In genomic region chr16:65554267-65554666, GRCm38 (mm10) we compare ENCODE assay signal across 27 mouse cellular contexts. TPM values are rescaled to one million over a fixed set of nuclear protein-coding genes. Genes with fewer than 3 reads are reported as not detected.
A peak's percentile ranks its signal among the peaks of the same experiment; 100 is the strongest.
DNase-seq lines count a peak whose midpoint lies in the region; ATAC-seq and TF ChIP-seq lines count a peak whose summit lies in the region.
"Had no signal": no experiment of that assay in that cellular context is flagged by ENCODE, and none has a peak within 500 bp of the region (broad histone marks: within the 10 kb centered on the region; RNA-seq: fewer than 3 reads in every experiment).

No protein-coding gene starts in this region.

- intact Hi-C loops in heart, adult 2 months (cut with DNase I) = no loop called here

- no peak overlapping the region for H3K9ac ChIP-seq in heart, adult 2 months (ENCODE audit: low read depth, low read length)
- H3K9ac ChIP-seq: forebrain, embryonic 15.5 days; hindbrain, embryonic 13.5 days; limb, embryonic 13.5 days; liver, embryonic 12.5 days; midbrain, embryonic 13.5 days had no signal

- DNase-seq in heart, adult 2 months = peak in 1 of 2 experiments; percentile 4
- no peak for DNase-seq in heart, postnatal 4 days
- DNase-seq in kidney, adult 9 months = peak; percentile 25
- DNase-seq in kidney, postnatal 4 days = no peak
- peak; percentile 21 for DNase-seq in kidney, postnatal 14 days
- no peak for DNase-seq in frontal cortex, postnatal 25 days (ENCODE audit: low spot score in 2 of 2)
- DNase-seq: adrenal gland, postnatal 25 days; cerebellum, adult 11 months; cerebellum, postnatal 10 days; gastrocnemius, postnatal 36 days; layer of hippocampus, postnatal 36 days; lung, adult 2 months had no signal

- peaks cover 5% of the 10 kb centered on the region; the same call in 1 of the 2 replicates for H3K4me1 ChIP-seq in heart, adult 2 months (ENCODE audit: control insufficient read depth, insufficient read depth, low read length)
- H3K4me1 ChIP-seq: embryonic facial prominence, embryonic 10.5 days; forebrain, embryonic 15.5 days; liver, embryonic 12.5 days; midbrain, embryonic 13.5 days had no signal

- H3K36me3 ChIP-seq in heart, adult 2 months (ENCODE audit: control insufficient read depth, insufficient read depth, low read length) = no peaks in the 10 kb centered on the region; the same call in 1 of the 2 replicates
- H3K36me3 ChIP-seq: forebrain, embryonic 15.5 days; liver, embryonic 12.5 days; midbrain, embryonic 13.5 days had no signal

- TF ChIP-seq CTCF in heart, adult 2 months (IDR thresholded peaks at IDR 0.05) = no peak

- H3K27me3 ChIP-seq in heart, adult 2 months (ENCODE audit: control insufficient read depth, insufficient read depth, low read length) = no peaks in the 10 kb centered on the region
- H3K27me3 ChIP-seq: forebrain, embryonic 15.5 days; hindbrain, embryonic 13.5 days; limb, embryonic 13.5 days; liver, embryonic 12.5 days; megakaryocyte, embryonic 14.5 days; midbrain, embryonic 13.5 days had no signal

- peak overlapping the region; percentile 13 for H3K27ac ChIP-seq in heart, adult 2 months
- H3K27ac ChIP-seq: embryonic facial prominence, embryonic 10.5 days; forebrain, embryonic 15.5 days; hindbrain, embryonic 13.5 days; limb, embryonic 13.5 days; liver, embryonic 12.5 days; midbrain, embryonic 13.5 days had no signal

- peaks cover 4% of the 10 kb centered on the region; the same call in 1 of the 2 replicates for H3K79me2 ChIP-seq in heart, adult 2 months (replicated peaks; ENCODE audit: control insufficient read depth, insufficient read depth, low read length)

- WGBS in heart, adult 2 months = 58% methylated on average over 5 of the region's 5 CpGs

- no peak for TF ChIP-seq POLR2A in heart, adult 2 months (IDR thresholded peaks at IDR 0.05; ENCODE audit: insufficient read depth, low read depth, low read length)

- H3K4me3 ChIP-seq in heart, adult 2 months = no peak overlapping the region
- H3K4me3 ChIP-seq: embryonic facial prominence, embryonic 10.5 days; forebrain, embryonic 15.5 days; hindbrain, embryonic 13.5 days; limb, embryonic 13.5 days; liver, embryonic 12.5 days; megakaryocyte, embryonic 14.5 days; midbrain, embryonic 13.5 days had no signal

- 0 out of 2 replicates have a peak, but pooled peaks have one; percentile 25 for ATAC-seq in granulocyte monocyte progenitor cell, adult 5-6 weeks (replicated peaks; ENCODE audit: poor library complexity, severe bottlenecking)
- ATAC-seq: CD4-positive, CD25-positive, alpha-beta regulatory T cell, adult 4 months; forebrain, embryonic 15.5 days; liver, embryonic 12.5 days; midbrain, embryonic 13.5 days had no signal

- no peak for TF ChIP-seq EP300 in heart, adult 2 months (IDR thresholded peaks at IDR 0.05; ENCODE audit: insufficient read depth, low read depth, low read length)

RNA-seq across cellular contexts. Expression of gene Chmp2b, which starts 8.3 kb away (rescaled TPM):
- 10 to 100 TPM; 41.5 to 47.6 TPM for total RNA-seq in heart, adult 2 months (2021)
- 10.6 and 17.7 TPM in 2 replicates for polyA plus RNA-seq in heart, adult 2 months (2012; rRNA removed)
- 10 to 100 TPM; 46.6 to 48.4 TPM for total RNA-seq in heart, postnatal 4 days (2021)
- 35.5 and 44.5 TPM in 2 replicates for total RNA-seq in granulocyte monocyte progenitor cell, adult 5-6 weeks (2014; fragmentation: Nextera tagmentation)
- total RNA-seq in granulocyte monocyte progenitor cell, adult 5-6 weeks (2017) = 29.7 and 32.0 TPM in 2 replicates

RNA-seq across cellular contexts. Expression of gene Pou1f1, which starts 34.0 kb away (rescaled TPM):
- not detected for total RNA-seq in heart, adult 2 months (2021)
- not detected in 2 replicates for polyA plus RNA-seq in heart, adult 2 months (2012; rRNA removed)
- not detected for total RNA-seq in heart, postnatal 4 days (2021)
- total RNA-seq in granulocyte monocyte progenitor cell, adult 5-6 weeks (2014; fragmentation: Nextera tagmentation) = not detected in 2 replicates
- total RNA-seq in granulocyte monocyte progenitor cell, adult 5-6 weeks (2017) = not detected in 2 replicates
- total RNA-seq: adrenal gland, postnatal 25 days; gastrocnemius, postnatal 36 days; layer of hippocampus, adult 8-10 months; layer of hippocampus, postnatal 36 days; left cerebral cortex, postnatal 10 days; monocyte, adult 5-6 weeks had no signal
- polyA plus RNA-seq: CD4-positive, CD25-positive, alpha-beta regulatory T cell, adult 4 months; cortical plate, adult 2 months; embryonic facial prominence, embryonic 10.5 days; forebrain, embryonic 15.5 days; heart, embryonic 14.5 days; liver, embryonic 12.5 days; lung, adult 2 months; midbrain, embryonic 13.5 days; urinary bladder, adult 2 months had no signal

Comparison
In these comparisons a context has a peak if more than half of its experiments do, and no peak if none do; other contexts are left out.
1. DNase-seq: peak in kidney, adult 9 months (single experiment) and kidney, postnatal 14 days (single experiment); none in heart, postnatal 4 days (single experiment), kidney, postnatal 4 days (0 of 2) and frontal cortex, postnatal 25 days (0 of 2).